Mouse (Mus musculus): ENCODE measurements at regions not wholly inside any gene's neighbourhood (a gene's known extent, or its start where the extent isn't known, plus 50 kb on each side); places are given as distances from the start of the nearest gene placed in this dataset.
A peak's percentile ranks its signal among the peaks of the same experiment; 100 is the strongest.

GRCm38 (mm10) chr4:7145756-7146155, 1093.1 kb downstream of the Car8 start:
- no peaks in the 10 kb centered on the region for H3K27me3 ChIP-seq (ENCODE audit: control insufficient read depth, insufficient read depth, low read depth, low read length)
- H3K9ac ChIP-seq (ENCODE audit: low read depth, low read length), result no peak overlapping the region
- H3K4me1 ChIP-seq (ENCODE audit: control insufficient read depth, low read depth, low read length), result no peaks in the 10 kb centered on the region
- no peaks in the 10 kb centered on the region for H3K9me3 ChIP-seq (replicated peaks; ENCODE audit: control insufficient read depth, low read length)
- H3K27ac ChIP-seq (ENCODE audit: low read length), result no peak overlapping the region
- H3K36me3 ChIP-seq (ENCODE audit: control insufficient read depth, insufficient read depth), result no peaks in the 10 kb centered on the region
- H3K4me2 ChIP-seq (ENCODE audit: low read depth, low read length), result no peak overlapping the region
- WGBS (ENCODE audit: insufficient replicate concordance), result 41% methylated on average over 2 of the region's 2 CpGs
- no peak overlapping the region for H3K4me3 ChIP-seq (ENCODE audit: low read depth, low read length)
- no peak for ATAC-seq (ENCODE audit: low read depth)

GRCm38 (mm10) chr4:7144215-7144614, 1094.6 kb downstream of the Car8 start:
- ATAC-seq (ENCODE audit: low read depth), result peak; percentile 80
- Histone ChIP-seq H3K27me3 (ENCODE audit: control insufficient read depth, insufficient read depth, low read depth, low read length) (no peaks in the 10 kb centered on the region), H3K4me3 (ENCODE audit: low read depth, low read length) (no peak overlapping the region), H3K36me3 (ENCODE audit: control insufficient read depth, insufficient read depth) (no peaks in the 10 kb centered on the region), H3K27ac (ENCODE audit: low read length) (peak overlapping the region; percentile 73; the same call in 1 of the 2 replicates), H3K9ac (ENCODE audit: low read depth, low read length) (no peak overlapping the region), H3K9me3 (replicated peaks; ENCODE audit: control insufficient read depth, low read length) (no peaks in the 10 kb centered on the region), H3K4me1 (ENCODE audit: control insufficient read depth, low read depth, low read length) (no peaks in the 10 kb centered on the region), H3K4me2 (ENCODE audit: low read depth, low read length) (peak overlapping the region; percentile 30; the same call in 1 of the 2 replicates)

- peak; percentile 71 for ATAC-seq (ENCODE audit: low read depth)
- no peaks in the 10 kb centered on the region for H3K9me3 ChIP-seq (replicated peaks; ENCODE audit: control insufficient read depth, low read length)
- H3K27me3 ChIP-seq (ENCODE audit: control insufficient read depth, insufficient read depth, low read depth, low read length), result no peaks in the 10 kb centered on the region
- no peak overlapping the region for H3K9ac ChIP-seq (ENCODE audit: low read depth, low read length)
- H3K4me2 ChIP-seq (ENCODE audit: low read depth, low read length), result peak overlapping the region; percentile 30; the same call in 1 of the 2 replicates
- H3K4me1 ChIP-seq (ENCODE audit: control insufficient read depth, low read depth, low read length), result no peaks in the 10 kb centered on the region
- peak overlapping the region; percentile 73; the same call in 1 of the 2 replicates for H3K27ac ChIP-seq (ENCODE audit: low read length)
- 44% methylated on average over 2 of the region's 2 CpGs for WGBS (ENCODE audit: insufficient replicate concordance)
- no peak overlapping the region for H3K4me3 ChIP-seq (ENCODE audit: low read depth, low read length)
- no peaks in the 10 kb centered on the region for H3K36me3 ChIP-seq (ENCODE audit: control insufficient read depth, insufficient read depth)
These were observed 1095.2 kb downstream of the Car8 start for GRCm38 (mm10) chr4:7143676-7144075.

GRCm38 (mm10) chr4:7142781-7143180, 1096.1 kb downstream of the Car8 start:
- no peak overlapping the region for H3K4me2 ChIP-seq (ENCODE audit: low read depth, low read length)
- H3K27me3 ChIP-seq (ENCODE audit: control insufficient read depth, insufficient read depth, low read depth, low read length), result no peaks in the 10 kb centered on the region
- ATAC-seq (ENCODE audit: low read depth), result no peak
- 67% methylated on average over 6 of the region's 6 CpGs for WGBS (ENCODE audit: insufficient replicate concordance)
- H3K4me3 ChIP-seq (ENCODE audit: low read depth, low read length), result no peak overlapping the region
- H3K9me3 ChIP-seq (replicated peaks; ENCODE audit: control insufficient read depth, low read length), result no peaks in the 10 kb centered on the region
- H3K36me3 ChIP-seq (ENCODE audit: control insufficient read depth, insufficient read depth), result no peaks in the 10 kb centered on the region
- H3K9ac ChIP-seq (ENCODE audit: low read depth, low read length), result no peak overlapping the region
- H3K4me1 ChIP-seq (ENCODE audit: control insufficient read depth, low read depth, low read length), result no peaks in the 10 kb centered on the region
- H3K27ac ChIP-seq (ENCODE audit: low read length), result no peak overlapping the region

- H3K9me3 ChIP-seq (replicated peaks; ENCODE audit: control insufficient read depth, low read length), result no peaks in the 10 kb centered on the region
- H3K9ac ChIP-seq (ENCODE audit: low read depth, low read length), result no peak overlapping the region
- no peak overlapping the region for H3K4me2 ChIP-seq (ENCODE audit: low read depth, low read length)
- no peaks in the 10 kb centered on the region for H3K4me1 ChIP-seq (ENCODE audit: control insufficient read depth, low read depth, low read length)
- no peaks in the 10 kb centered on the region for H3K36me3 ChIP-seq (ENCODE audit: control insufficient read depth, insufficient read depth)
- no peaks in the 10 kb centered on the region for H3K27me3 ChIP-seq (ENCODE audit: control insufficient read depth, insufficient read depth, low read depth, low read length)
- no peak for ATAC-seq (ENCODE audit: low read depth)
- no peak overlapping the region for H3K27ac ChIP-seq (ENCODE audit: low read length)
- 43% methylated on average over 4 of the region's 4 CpGs for WGBS (ENCODE audit: insufficient replicate concordance)
- no peak overlapping the region for H3K4me3 ChIP-seq (ENCODE audit: low read depth, low read length)
These were observed 1126.7 kb downstream of the Car8 start for GRCm38 (mm10) chr4:7112159-7112558.

- H3K9me3 ChIP-seq (replicated peaks; ENCODE audit: control insufficient read depth, low read length), result no peaks in the 10 kb centered on the region
- H3K27ac ChIP-seq (ENCODE audit: low read length), result no peak overlapping the region
- no peaks in the 10 kb centered on the region for H3K36me3 ChIP-seq (ENCODE audit: control insufficient read depth, insufficient read depth)
- H3K4me2 ChIP-seq (ENCODE audit: low read depth, low read length), result no peak overlapping the region
- no peak overlapping the region for H3K9ac ChIP-seq (ENCODE audit: low read depth, low read length)
- ATAC-seq (ENCODE audit: low read depth), result no peak
- H3K4me3 ChIP-seq (ENCODE audit: low read depth, low read length), result no peak overlapping the region
- no peaks in the 10 kb centered on the region for H3K4me1 ChIP-seq (ENCODE audit: control insufficient read depth, low read depth, low read length)
- 54% methylated on average over 7 of the region's 7 CpGs for WGBS (ENCODE audit: insufficient replicate concordance)
- H3K27me3 ChIP-seq (ENCODE audit: control insufficient read depth, insufficient read depth, low read depth, low read length), result no peaks in the 10 kb centered on the region
These were observed 1145.9 kb downstream of the Car8 start for GRCm38 (mm10) chr4:7092957-7093356.

- Histone ChIP-seq H3K4me3 (ENCODE audit: low read depth, low read length) (no peak overlapping the region), H3K9me3 (replicated peaks; ENCODE audit: control insufficient read depth, low read length) (no peaks in the 10 kb centered on the region), H3K36me3 (ENCODE audit: control insufficient read depth, insufficient read depth) (no peaks in the 10 kb centered on the region), H3K9ac (ENCODE audit: low read depth, low read length) (no peak overlapping the region), H3K27ac (ENCODE audit: low read length) (no peak overlapping the region), H3K4me1 (ENCODE audit: control insufficient read depth, low read depth, low read length) (no peaks in the 10 kb centered on the region), H3K27me3 (ENCODE audit: control insufficient read depth, insufficient read depth, low read depth, low read length) (no peaks in the 10 kb centered on the region), H3K4me2 (ENCODE audit: low read depth, low read length) (no peak overlapping the region)
- no peak for ATAC-seq (ENCODE audit: low read depth)
These were observed 1147.5 kb downstream of the Car8 start for GRCm38 (mm10) chr4:7091201-7091814.

Data from liver, embryonic 16.5 days (tissue).